Mouse (Mus musculus) effector memory CD4-positive, alpha-beta T cell, adult 5 months (primary cell): ENCODE results near the gene Vmn1r51. TPM values are rescaled to one million over a fixed set of nuclear protein-coding genes. Genes with fewer than 3 reads are reported as not detected.

Experiments used
- polyA plus RNA-seq: library from polyadenylated mRNA; unstranded; fragments of 100-300 nt; shearing (Covaris generic); gene quantifications from one replicate; pipeline ENCODE4 v1.2.1, GENCODE M21; 2017

The Vmn1r51 gene
- not detected for polyA plus RNA-seq

DNA sequence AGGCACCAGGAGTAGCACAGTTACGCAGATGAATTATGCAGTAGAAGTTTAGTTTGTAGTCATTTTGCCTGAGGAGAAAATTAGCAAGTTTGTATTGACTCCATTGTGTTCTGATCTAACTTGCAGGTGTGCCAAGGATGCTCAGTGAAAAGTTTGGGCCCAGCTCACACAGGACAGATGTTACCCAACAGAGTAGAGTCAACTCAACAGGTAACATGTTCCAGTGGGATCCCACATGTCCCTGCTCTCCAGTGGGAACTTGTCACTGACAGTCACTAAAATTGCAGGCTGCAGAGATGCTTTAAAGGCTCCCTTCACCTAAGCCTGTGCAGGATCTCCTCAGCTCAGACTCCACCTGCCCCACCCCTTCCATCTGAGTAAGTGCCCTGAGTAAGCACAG, at the start of gene Vmn1r51:
Vmn1r51 (plus strand) TSS at position 301 of the 400 bp plus-strand sequence.

DNA sequence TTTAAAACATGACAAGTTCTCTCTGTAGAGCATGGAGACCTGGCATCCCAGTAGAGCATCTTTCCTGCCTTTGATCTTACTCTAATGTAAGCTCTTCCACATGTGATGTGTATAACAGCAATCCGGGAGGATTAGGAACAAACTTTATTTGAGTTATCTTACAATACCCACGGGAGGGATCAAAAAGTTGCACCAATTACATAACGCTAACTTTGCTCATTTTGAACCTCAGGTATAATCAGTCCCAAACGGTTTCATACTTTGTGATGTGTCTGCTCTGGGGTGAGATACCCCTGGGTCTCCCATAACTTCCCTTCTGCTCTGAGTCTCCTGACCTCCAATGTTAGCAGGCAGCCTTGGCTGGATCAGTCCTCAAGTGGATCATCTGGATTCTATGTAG, 44.0 kb upstream of the Vmn1r51 start, which contains the start of gene Vmn1r49:
Vmn1r49 (minus strand) TSS at position 101 of the 400 bp plus-strand sequence.

DNA sequence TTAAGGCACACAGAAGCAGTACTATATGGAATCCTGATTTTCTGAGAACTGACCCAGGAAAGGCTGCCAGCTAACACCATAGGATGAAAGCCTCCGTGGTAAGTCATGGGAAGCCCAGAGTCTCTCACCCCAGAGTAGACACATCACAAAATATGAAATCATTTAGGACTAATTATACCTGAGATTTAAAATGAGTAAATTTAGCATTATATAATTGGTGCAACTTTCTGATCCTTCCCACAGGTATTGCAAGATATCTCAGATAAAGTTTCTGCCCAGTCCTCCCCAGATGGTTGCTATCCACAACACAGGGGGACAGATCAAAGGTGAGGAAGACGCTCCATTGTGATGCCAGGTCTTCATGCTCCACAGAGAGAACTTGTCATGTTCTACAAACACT, 21.3 kb upstream of the Vmn1r51 start, which contains the start of gene Vmn1r50:
Vmn1r50 (plus strand) TSS at position 301 of the 400 bp plus-strand sequence.

DNA sequence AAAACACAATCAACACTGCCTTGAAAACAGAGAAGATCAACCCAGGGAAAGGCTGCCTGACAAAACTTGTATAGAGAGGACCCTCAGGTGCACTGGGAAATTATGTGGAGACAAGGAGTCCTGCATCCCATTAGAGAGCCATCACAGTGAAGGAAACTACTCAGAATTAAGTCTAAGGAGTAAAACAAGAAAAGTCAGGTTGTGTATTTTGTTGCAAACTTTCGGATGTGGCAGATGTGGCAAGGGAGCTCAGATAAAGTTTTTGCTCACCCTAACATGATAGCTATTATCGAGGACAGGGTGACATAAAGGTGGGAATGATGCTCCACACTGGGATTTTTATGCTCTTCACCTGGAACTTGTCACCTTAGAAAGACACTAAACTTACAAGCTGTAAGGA, 52.1 kb downstream of the Vmn1r51 start, which contains the start of gene Vmn1r52:
Vmn1r52 (plus strand) TSS at position 301 of the 400 bp plus-strand sequence.

Other genes starting within 250 kb of the Vmn1r51 start
- not detected for gene Vmn1r42, start 246.2 kb upstream of the Vmn1r51 start, polyA plus RNA-seq
- 0.05 TPM for gene Vmn1r43, start 246.2 kb upstream of the Vmn1r51 start, polyA plus RNA-seq
- not detected for gene Vmn1r44, start 238.9 kb upstream of the Vmn1r51 start, polyA plus RNA-seq
- gene Vmn1r45, start 182.0 kb upstream of the Vmn1r51 start, polyA plus RNA-seq, result not detected
- 0.02 TPM for gene Vmn1r46, start 153.3 kb upstream of the Vmn1r51 start, polyA plus RNA-seq
- gene Vmn1r47, start 106.4 kb upstream of the Vmn1r51 start, polyA plus RNA-seq, result not detected
- not detected for gene Vmn1r48, start 85.8 kb upstream of the Vmn1r51 start, polyA plus RNA-seq
- gene Vmn1r49, start 44.1 kb upstream of the Vmn1r51 start, polyA plus RNA-seq, result not detected
- gene Vmn1r50, start 21.2 kb upstream of the Vmn1r51 start, polyA plus RNA-seq, result not detected
- not detected for gene Vmn1r52, start 52.2 kb downstream of the Vmn1r51 start, polyA plus RNA-seq
- not detected for gene V1ra8, start 80.2 kb downstream of the Vmn1r51 start, polyA plus RNA-seq
- gene Vmn1r53, start 101.8 kb downstream of the Vmn1r51 start, polyA plus RNA-seq, result not detected
- not detected for gene Vmn1r54, start 123.7 kb downstream of the Vmn1r51 start, polyA plus RNA-seq
- not detected for gene BC048671, start 178.6 kb downstream of the Vmn1r51 start, polyA plus RNA-seq
- gene Chst13, start 202.6 kb downstream of the Vmn1r51 start, polyA plus RNA-seq, result not detected
- gene Uroc1, start 210.7 kb downstream of the Vmn1r51 start, polyA plus RNA-seq, result not detected
- gene Zxdc, start 246.9 kb downstream of the Vmn1r51 start, polyA plus RNA-seq, result 39.2 TPM